In genomic region chr5:12475639-12475916, GRCm38 (mm10) we compare ENCODE assay signal across 21 mouse cellular contexts.
A peak's percentile ranks its signal among the peaks of the same experiment; 100 is the strongest.
DNase-seq lines count a peak whose midpoint lies in the region; ATAC-seq lines count a peak whose summit lies in the region.
"Had no signal": no experiment of that assay in that cellular context is flagged by ENCODE, and none has a peak within 500 bp of the region (broad histone marks: within the 10 kb centered on the region; RNA-seq: fewer than 3 reads in every experiment).

No protein-coding gene starts in this region.

- no peak overlapping the region for H3K27ac ChIP-seq in forebrain, embryonic 11.5 days (ENCODE audit: low read depth, low read length)
- no peak overlapping the region for H3K27ac ChIP-seq in forebrain, embryonic 13.5 days
- H3K27ac ChIP-seq in hindbrain, embryonic 12.5 days: no peak overlapping the region
- no peak overlapping the region for H3K27ac ChIP-seq in hindbrain, embryonic 10.5 days
- no peak overlapping the region for H3K27ac ChIP-seq in neural tube, embryonic 11.5 days (ENCODE audit: low read depth, low read length)
- H3K27ac ChIP-seq: embryonic facial prominence, embryonic 10.5 days; embryonic facial prominence, embryonic 12.5 days had no signal

- no peak overlapping the region for H3K9ac ChIP-seq in forebrain, embryonic 11.5 days (ENCODE audit: low read length)
- no peak overlapping the region for H3K9ac ChIP-seq in forebrain, embryonic 13.5 days
- no peak overlapping the region for H3K9ac ChIP-seq in hindbrain, embryonic 12.5 days
- no peak overlapping the region for H3K9ac ChIP-seq in neural tube, embryonic 11.5 days (ENCODE audit: low read length)
- H3K9ac ChIP-seq: embryonic facial prominence, embryonic 12.5 days had no signal

- WGBS in forebrain, embryonic 11.5 days: 62% methylated on average over 4 of the region's 4 CpGs
- 48% methylated on average over 4 of the region's 4 CpGs for WGBS in forebrain, embryonic 13.5 days
- 59% methylated on average over 4 of the region's 4 CpGs for WGBS in hindbrain, embryonic 12.5 days
- WGBS in hindbrain, embryonic 10.5 days: 87% methylated on average over 4 of the region's 4 CpGs
- WGBS in neural tube, embryonic 11.5 days: 71% methylated on average over 4 of the region's 4 CpGs

- no peaks in the 10 kb centered on the region for H3K27me3 ChIP-seq in forebrain, embryonic 11.5 days (ENCODE audit: control insufficient read depth, insufficient read depth, low read length)
- no peaks in the 10 kb centered on the region for H3K27me3 ChIP-seq in forebrain, embryonic 13.5 days
- H3K27me3 ChIP-seq in hindbrain, embryonic 12.5 days: no peaks in the 10 kb centered on the region
- H3K27me3 ChIP-seq in hindbrain, embryonic 10.5 days (ENCODE audit: insufficient read depth, poor library complexity, severe bottlenecking): no peaks in the 10 kb centered on the region
- H3K27me3 ChIP-seq in neural tube, embryonic 11.5 days (ENCODE audit: control insufficient read depth, insufficient read depth, low read length): no peaks in the 10 kb centered on the region
- H3K27me3 ChIP-seq: CH12.LX; embryonic facial prominence, embryonic 12.5 days; Patski had no signal

- ATAC-seq in forebrain, embryonic 11.5 days (replicated peaks; ENCODE audit: low FRiP score): 0 out of 2 replicates have a peak, but pooled peaks have one; percentile 24
- no peak for ATAC-seq in forebrain, embryonic 13.5 days
- ATAC-seq in hindbrain, embryonic 12.5 days (ENCODE audit: low FRiP score): peak; percentile 26; the same call in 1 of the 2 replicates
- peak; percentile 41; the same call in 1 of the 2 replicates for ATAC-seq in neural tube, embryonic 11.5 days (ENCODE audit: insufficient read depth, low FRiP score, low TSS enrichment)
- ATAC-seq: activated CD4-positive, CD25-positive, alpha-beta regulatory T cell, adult 4 months; CD4-positive, CD25-positive, alpha-beta regulatory T cell, adult 4 months; forebrain, embryonic 16.5 days; Patski had no signal

- H3K4me1 ChIP-seq in forebrain, embryonic 11.5 days (replicated peaks; ENCODE audit: control insufficient read depth, insufficient read depth, low read length): no peaks in the 10 kb centered on the region
- 0 out of 2 replicates have a peak, but pooled peaks cover 8% of the 10 kb centered on the region for H3K4me1 ChIP-seq in forebrain, embryonic 13.5 days
- no peaks in the 10 kb centered on the region for H3K4me1 ChIP-seq in hindbrain, embryonic 12.5 days
- H3K4me1 ChIP-seq in hindbrain, embryonic 10.5 days (replicated peaks): no peaks in the 10 kb centered on the region
- no peaks in the 10 kb centered on the region for H3K4me1 ChIP-seq in neural tube, embryonic 11.5 days (ENCODE audit: control insufficient read depth, insufficient read depth, low read length)
- H3K4me1 ChIP-seq: embryonic facial prominence, embryonic 12.5 days had no signal

- H3K4me3 ChIP-seq in forebrain, embryonic 11.5 days (ENCODE audit: low read depth, low read length): no peak overlapping the region
- H3K4me3 ChIP-seq in forebrain, embryonic 13.5 days: no peak overlapping the region
- no peak overlapping the region for H3K4me3 ChIP-seq in hindbrain, embryonic 12.5 days
- H3K4me3 ChIP-seq in hindbrain, embryonic 10.5 days: no peak overlapping the region
- H3K4me3 ChIP-seq in neural tube, embryonic 11.5 days (ENCODE audit: low read depth, low read length): no peak overlapping the region
- H3K4me3 ChIP-seq: embryonic facial prominence, embryonic 10.5 days; embryonic facial prominence, embryonic 12.5 days had no signal

- no peaks in the 10 kb centered on the region for H3K36me3 ChIP-seq in forebrain, embryonic 11.5 days (ENCODE audit: control insufficient read depth, insufficient read depth, low read length)
- H3K36me3 ChIP-seq in forebrain, embryonic 13.5 days (ENCODE audit: poor library complexity, severe bottlenecking): no peaks in the 10 kb centered on the region
- no peaks in the 10 kb centered on the region for H3K36me3 ChIP-seq in hindbrain, embryonic 12.5 days
- no peaks in the 10 kb centered on the region for H3K36me3 ChIP-seq in hindbrain, embryonic 10.5 days
- no peaks in the 10 kb centered on the region for H3K36me3 ChIP-seq in neural tube, embryonic 11.5 days (ENCODE audit: control insufficient read depth, insufficient read depth, low read length)
- H3K36me3 ChIP-seq: embryonic facial prominence, embryonic 10.5 days; embryonic facial prominence, embryonic 12.5 days; G1E had no signal

- no peak for DNase-seq in forebrain, embryonic 11.5 days (ENCODE audit: low spot score)
- peak; percentile 53 for DNase-seq in heart, adult 11 months
- DNase-seq in heart, postnatal 4 days: no peak
- DNase-seq in hindbrain, embryonic 10.5 days (ENCODE audit: low spot score): no peak
- no peak for DNase-seq in neural tube, embryonic 11.5 days (ENCODE audit: low spot score)
- DNase-seq in neural tube, embryonic 10.5 days (ENCODE audit: extremely low spot score, low spot score): no peak
- DNase-seq: adrenal gland, adult 8-10 months; adrenal gland, postnatal 14 days; adrenal gland, postnatal 36 days; B cell, adult 2 months; cerebellum, adult 11-12 months had no signal

- no peak overlapping the region for H3K4me2 ChIP-seq in forebrain, embryonic 11.5 days (ENCODE audit: low read depth, low read length, severe bottlenecking)
- no peak overlapping the region for H3K4me2 ChIP-seq in forebrain, embryonic 13.5 days
- no peak overlapping the region for H3K4me2 ChIP-seq in hindbrain, embryonic 12.5 days (replicated peaks)
- H3K4me2 ChIP-seq in neural tube, embryonic 11.5 days (ENCODE audit: low read depth): no peak overlapping the region
- H3K4me2 ChIP-seq: embryonic facial prominence, embryonic 12.5 days had no signal

- no peaks in the 10 kb centered on the region for H3K9me3 ChIP-seq in forebrain, embryonic 11.5 days (ENCODE audit: control insufficient read depth, low read length)
- H3K9me3 ChIP-seq in forebrain, embryonic 13.5 days (replicated peaks): no peaks in the 10 kb centered on the region
- no peaks in the 10 kb centered on the region for H3K9me3 ChIP-seq in hindbrain, embryonic 12.5 days (replicated peaks)
- no peaks in the 10 kb centered on the region for H3K9me3 ChIP-seq in hindbrain, embryonic 10.5 days
- H3K9me3 ChIP-seq in neural tube, embryonic 11.5 days (ENCODE audit: control insufficient read depth, low read length): no peaks in the 10 kb centered on the region
- H3K9me3 ChIP-seq: embryonic facial prominence, embryonic 10.5 days; embryonic facial prominence, embryonic 12.5 days; G1E had no signal
